Mouse (Mus musculus) olfactory bulb, adult 2 months (tissue): ENCODE measurements at regions not wholly inside any gene's neighbourhood (a gene's known extent, or its start where the extent isn't known, plus 50 kb on each side); places are given as distances from the start of the nearest gene placed in this dataset.

Experiments
- CTCF ChIP-seq: fragments of 200-500 bp; IDR thresholded peaks from 2 replicates; pipeline ENCODE4 v1.5.1; 2012; ENCODE audit warnings: low read depth, mild to moderate bottlenecking, low read length, moderate library complexity; ENCODE audit not compliant: insufficient read depth
- POLR2A ChIP-seq: fragments of 200-500 bp; IDR thresholded peaks from 2 replicates; pipeline ENCODE4 v1.6.1; 2012; ENCODE audit warnings: mild to moderate bottlenecking, low read depth, low read length, moderate library complexity; ENCODE audit not compliant: insufficient read depth

GRCm38 (mm10) chr1:23487031-23487430 is 89.5 kb upstream of the Ogfrl1 start:
- TF ChIP-seq POLR2A: no peak
- TF ChIP-seq CTCF: no peak
